Mouse (Mus musculus) kidney, postnatal 14 days (tissue): Measurements from ENCODE around the gene Sphk2.
"Not testable (repeated sequence)": the region's sequence is repeated elsewhere in the genome, so short reads cannot be mapped to it uniquely, and the experiment has no call there.

Experiments used
- DNase-seq: peaks from one replicate; pipeline ENCODE4 v3.0.0; 2022; ENCODE audit warnings: mixed read lengths

The Sphk2 gene

GRCm38 (mm10) chr7:45689800-45690199, 28.0 kb downstream of the Sphk2 start:
- DNase-seq, result no peak

DNA sequence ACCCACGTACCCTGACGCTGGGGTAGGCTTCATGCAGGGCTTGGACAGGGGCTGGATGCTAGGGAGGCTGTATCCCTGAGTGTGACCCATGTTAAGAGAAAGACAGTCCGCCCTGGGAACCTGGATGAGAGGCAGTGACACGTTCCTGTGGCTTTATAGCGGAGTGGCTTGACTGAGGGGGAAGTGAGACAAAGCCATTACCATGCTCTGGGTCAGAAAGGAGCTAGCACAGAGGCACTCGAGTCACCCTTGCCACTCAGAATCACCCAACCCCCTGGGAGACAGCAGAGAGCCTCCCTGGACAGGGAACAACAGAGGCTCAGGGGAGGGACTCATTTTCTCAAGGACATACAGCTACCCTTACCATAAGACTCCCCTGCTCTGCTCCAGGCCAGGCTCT, 28.7 kb downstream of the Sphk2 start:
- no peak for DNase-seq

DNA sequence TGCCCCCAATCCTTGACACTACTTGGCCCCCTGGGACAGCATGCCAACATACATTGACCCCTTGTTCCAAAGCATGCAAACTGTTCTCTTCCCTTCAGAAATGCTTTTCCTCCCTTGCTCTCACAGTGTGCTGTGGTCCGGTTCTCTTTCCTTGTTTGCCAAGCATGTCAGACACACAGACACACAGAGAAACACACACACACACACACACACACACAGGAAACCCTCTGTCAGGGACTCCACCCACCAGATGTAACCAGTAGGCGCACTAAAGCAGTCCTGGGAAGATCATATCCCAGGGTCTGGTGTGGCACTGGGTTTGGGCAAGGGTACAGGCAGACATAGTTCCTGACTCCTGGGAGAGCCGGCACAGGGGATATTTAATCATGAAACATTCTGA, 31.0 kb downstream of the Sphk2 start:
- no peak for DNase-seq

- DNase-seq, result no peak
Measured at GRCm38 (mm10) chr7:45685811-45686210, 32.0 kb downstream of the Sphk2 start.

- DNase-seq, result no peak
Measured at GRCm38 (mm10) chr7:45683396-45684050, 34.3 kb downstream of the Sphk2 start, which contains the start of gene Ntn5. Gene Ntn5, plus strand, starts transcription at chr7:45684022.

GRCm38 (mm10) chr7:45682144-45683126, 35.4 kb downstream of the Sphk2 start:
- peak; percentile 91 for DNase-seq

- DNase-seq, result no peak
Measured at GRCm38 (mm10) chr7:45681046-45681736, 36.6 kb downstream of the Sphk2 start.

GRCm38 (mm10) chr7:45679966-45680621, 37.7 kb downstream of the Sphk2 start:
- DNase-seq, result peak; percentile 62

DNA sequence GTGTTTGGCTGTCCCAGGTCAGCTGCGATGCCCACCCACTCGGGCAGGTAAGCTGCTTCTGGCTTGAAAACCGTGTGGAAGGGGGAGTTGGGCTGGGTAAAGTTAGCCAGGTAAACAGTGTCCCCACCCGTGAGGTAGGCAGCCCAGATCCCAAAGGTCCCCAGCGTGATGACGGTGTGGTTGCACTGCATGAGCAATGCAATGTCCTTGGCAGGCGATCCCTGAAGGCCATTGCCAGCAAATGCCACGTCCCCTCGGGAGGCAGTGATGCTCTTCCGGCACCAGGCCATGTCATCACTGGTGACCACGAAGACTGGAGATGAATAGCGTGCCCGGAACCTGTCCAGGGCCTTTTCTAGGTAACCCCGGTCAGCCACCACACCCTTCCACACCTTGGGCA, 39.3 kb downstream of the Sphk2 start:
- DNase-seq, result no peak

GRCm38 (mm10) chr7:45677627-45678295, 40.0 kb downstream of the Sphk2 start:
- DNase-seq, result no peak

DNA sequence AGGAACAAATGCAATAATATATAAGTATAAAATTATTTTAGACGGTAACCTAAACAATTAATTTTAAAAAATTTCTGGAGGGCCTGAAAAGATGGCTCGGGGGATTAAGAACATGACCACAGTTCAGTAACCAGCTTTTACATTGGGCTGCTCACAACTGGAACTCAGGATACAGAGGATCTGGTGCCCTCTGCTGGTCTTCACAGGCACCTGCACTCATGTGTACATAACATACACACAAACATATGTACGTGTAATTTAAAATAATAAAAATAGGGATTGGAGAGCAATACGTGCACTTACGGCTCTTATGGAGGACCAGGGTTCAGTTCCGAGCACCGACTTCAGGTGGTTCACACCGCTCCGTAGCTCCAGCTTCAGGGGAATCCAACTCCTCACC, 48.9 kb downstream of the Sphk2 start:
- DNase-seq, result no peak

GRCm38 (mm10) chr7:45667761-45668160, 50.0 kb downstream of the Sphk2 start:
- no peak for DNase-seq

DNA sequence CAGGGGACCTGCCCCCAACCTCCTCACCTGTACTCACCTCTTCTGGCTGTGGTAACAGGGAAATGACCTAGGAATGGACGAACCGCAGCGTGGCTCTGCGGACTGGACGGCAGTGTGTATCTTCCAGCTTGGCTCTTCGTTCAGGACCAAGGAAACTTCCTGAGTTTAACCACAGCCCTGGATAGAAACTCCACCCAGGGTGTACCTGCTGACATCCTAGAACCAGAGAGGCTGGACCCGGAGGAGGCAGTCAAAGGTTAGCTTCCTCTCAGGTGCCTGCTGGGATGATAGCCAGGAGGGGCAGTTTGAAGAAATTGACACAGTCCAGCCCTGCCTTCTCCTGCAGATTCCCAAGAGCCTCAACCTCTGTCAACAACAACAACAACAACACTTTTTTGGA, 51.6 kb downstream of the Sphk2 start, which contains the start of gene Fut2:
Fut2 (minus strand) TSS at position 234 of the 400 bp plus-strand sequence.
- DNase-seq, result no peak

DNA sequence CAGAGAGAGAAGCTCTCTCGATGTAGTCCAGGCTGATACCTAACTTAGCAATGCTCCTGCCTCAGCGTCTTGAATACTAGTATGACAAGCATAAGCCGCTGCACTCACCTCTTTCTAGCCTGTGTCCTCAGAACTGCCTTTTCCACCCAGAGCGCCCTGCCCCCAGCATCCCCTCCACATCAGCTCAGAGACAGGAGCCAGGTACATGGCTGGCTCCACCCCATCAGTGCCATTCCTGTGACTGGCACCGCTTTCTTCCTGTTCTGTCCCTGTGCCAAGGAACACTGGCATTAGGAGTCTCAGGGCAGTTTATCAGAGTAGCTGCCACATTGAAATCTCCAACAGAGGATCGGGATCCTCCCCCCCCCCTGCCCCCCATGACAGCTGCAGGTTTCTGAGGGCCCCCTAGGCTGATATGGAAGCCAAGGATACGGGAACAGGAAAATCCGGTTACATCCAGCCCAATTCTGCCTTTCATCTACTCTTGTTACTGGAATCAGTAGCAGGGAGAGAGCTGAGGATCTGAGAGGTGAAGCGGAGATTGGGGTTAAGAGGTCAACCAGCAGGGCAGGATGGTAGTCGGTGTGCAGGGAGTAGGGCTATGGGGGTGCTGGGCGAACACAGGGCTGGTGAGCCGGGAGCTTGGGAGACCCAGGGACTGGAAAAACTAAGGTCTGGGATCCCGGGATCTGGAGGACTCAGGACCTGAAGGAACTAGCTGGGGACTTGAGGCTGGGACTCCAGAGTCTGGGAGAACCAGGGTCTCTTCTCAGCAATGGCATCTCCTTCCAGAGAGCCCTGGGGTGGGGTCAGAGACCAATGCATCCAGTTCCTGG, 52.3 kb downstream of the Sphk2 start:
- DNase-seq, result no peak

GRCm38 (mm10) chr7:45661702-45662101, 56.1 kb downstream of the Sphk2 start:
- DNase-seq, result not testable (repeated sequence)

DNA sequence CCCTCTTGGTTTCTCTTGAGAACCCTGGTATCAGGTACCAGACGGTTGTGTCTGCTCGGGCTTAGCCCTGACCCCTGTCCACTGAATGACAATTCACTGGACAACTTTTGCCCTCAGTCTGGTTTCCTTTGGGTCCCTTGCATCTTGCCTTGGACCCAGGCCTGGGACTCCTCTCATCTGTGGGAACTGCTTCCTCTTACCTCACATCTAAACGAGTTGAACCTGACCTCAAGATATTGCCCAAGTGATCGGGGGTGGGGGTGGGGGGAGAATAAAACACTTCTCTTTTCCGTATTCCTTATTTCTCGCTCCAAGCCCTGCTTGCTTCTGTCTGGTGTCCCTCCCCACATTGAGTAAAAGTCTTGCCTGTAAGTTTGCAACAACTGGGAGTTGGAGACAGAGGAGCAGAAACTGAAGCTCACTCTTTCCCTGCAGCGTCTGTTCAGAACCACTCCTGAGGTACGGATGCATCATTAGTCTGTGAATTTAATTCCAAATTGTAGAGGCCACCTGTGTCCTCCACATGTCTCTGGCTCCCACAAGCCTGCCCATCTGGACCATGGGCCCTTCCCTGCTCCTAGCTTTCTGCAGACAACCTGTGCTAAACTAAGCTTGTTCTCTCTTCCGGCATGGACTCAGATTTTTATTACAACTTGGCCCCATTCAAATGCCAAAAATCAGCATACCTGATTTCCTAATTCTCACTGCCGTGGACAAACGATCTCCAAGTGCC, 56.9 kb downstream of the Sphk2 start:
- no peak for DNase-seq
